Mouse (Mus musculus) cerebellum, adult 2 months (tissue): ENCODE data around the gene Qpct.

ENCODE experiments used
- CTCF ChIP-seq: fragments of 200-500 bp; IDR thresholded peaks from 2 replicates; pipeline ENCODE4 v1.5.1; 2011; ENCODE audit warnings: low read depth, mild to moderate bottlenecking, control low read depth, low read length, moderate library complexity, borderline replicate concordance; ENCODE audit not compliant: insufficient read depth
- POLR2A ChIP-seq: fragments of 200-500 bp; IDR thresholded peaks from 2 replicates; pipeline ENCODE4 v1.6.1; 2011; ENCODE audit warnings: low read length, control low read depth, borderline replicate concordance; ENCODE audit not compliant: insufficient read depth

GRCm38 (mm10) chr17:79120269-79120668 is 68.6 kb downstream of the Qpct start:
- TF ChIP-seq CTCF (no peak), POLR2A (no peak)
